Mouse (Mus musculus) cerebellum, adult 9-10 months (tissue): Measurements from ENCODE around the gene 1700109H08Rik.
A peak's percentile ranks its signal among the peaks of the same experiment; 100 is the strongest.
"Not testable (repeated sequence)": the region's sequence is repeated elsewhere in the genome, so short reads cannot be mapped to it uniquely, and the experiment has no call there.

ENCODE experiments used
- DNase-seq: peaks from one replicate; pipeline ENCODE4 v3.0.0; 2022

1700109H08Rik gene

DNA sequence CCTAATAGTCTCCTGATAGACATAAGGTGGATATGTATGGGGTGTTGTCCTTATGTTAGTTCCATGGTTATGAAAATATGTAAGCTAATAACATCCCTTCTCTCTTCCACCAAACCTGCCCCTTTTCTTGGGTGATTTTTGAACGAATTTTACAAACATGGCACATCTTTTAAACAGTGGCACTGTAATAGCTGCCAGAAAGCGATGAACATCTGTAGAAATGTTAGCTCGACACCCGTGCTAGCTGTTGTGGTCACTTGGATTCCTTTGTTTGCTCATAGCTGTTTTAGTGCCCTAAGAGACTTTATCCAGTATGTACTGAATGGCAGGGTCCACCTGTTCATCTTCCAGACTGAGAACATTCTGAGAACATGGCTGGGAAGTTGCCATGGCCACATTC is at the start of gene 1700109H08Rik:
Gene 1700109H08Rik (plus strand): TSS at position 301 of the 400 bp plus-strand sequence.
- DNase-seq: no peak

DNA sequence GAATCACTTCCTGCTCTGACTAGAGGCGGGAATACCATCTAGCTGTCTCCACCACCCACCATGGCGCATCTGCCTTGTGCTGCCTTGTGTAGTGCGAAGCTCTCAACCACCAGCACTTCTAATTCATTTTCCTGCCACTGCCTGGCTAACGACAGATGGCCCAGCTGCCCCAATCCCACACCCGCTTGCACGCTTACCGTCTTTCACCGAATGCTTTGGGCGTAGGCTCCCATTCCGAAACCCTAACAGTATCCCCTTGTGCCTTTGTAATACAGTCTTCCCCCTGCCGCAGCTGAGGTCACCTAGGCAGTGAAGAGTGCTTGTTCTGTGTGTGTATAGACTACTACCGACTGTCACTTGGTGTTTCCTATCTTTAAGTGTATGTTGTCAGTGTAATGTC is 49.6 kb upstream of the 1700109H08Rik start:
- DNase-seq: no peak

DNA sequence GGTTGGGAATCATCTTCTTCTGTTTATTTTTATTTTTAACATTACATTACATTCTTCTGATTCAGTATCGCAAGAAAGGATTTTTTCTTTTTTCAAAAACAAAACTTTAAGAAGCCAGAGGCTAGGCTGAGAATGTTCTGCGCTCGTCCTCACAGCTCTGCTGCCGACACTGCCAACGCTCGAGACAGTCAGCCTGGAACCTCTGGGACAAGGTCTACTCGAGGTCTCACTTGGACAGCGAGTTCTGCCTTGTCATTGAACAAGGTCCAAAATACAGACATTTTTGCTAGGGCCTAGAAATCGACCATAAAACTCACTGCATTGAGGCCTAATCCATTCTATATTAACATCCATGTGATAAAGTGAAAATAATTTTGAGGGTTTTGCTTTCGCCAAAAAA is 48.5 kb upstream of the 1700109H08Rik start:
- no peak for DNase-seq

GRCm38 (mm10) chr5:3527041-3527691 is 44.2 kb upstream of the 1700109H08Rik start:
- DNase-seq: no peak

GRCm38 (mm10) chr5:3529585-3530189 is 41.7 kb upstream of the 1700109H08Rik start:
- no peak for DNase-seq

DNA sequence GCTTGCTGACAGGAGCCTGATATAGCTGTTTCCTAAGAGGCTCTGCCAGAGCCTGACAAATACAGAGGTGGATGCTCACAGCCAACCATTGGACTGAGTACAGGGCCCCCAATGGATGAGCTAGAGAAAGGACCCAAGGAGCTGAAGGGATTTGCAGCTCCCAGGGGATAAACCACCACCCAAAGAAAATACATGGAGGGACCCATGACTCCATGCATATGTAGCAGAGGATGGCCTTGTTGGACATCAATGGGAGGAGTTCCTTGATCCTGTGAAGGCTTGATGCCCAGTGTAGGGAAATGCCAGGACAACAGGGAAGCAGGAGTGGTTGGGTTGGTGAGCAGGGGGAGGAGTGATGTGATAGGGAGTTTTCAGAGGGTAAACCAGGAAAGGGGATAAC is 39.3 kb upstream of the 1700109H08Rik start:
- not testable (repeated sequence) for DNase-seq

DNA sequence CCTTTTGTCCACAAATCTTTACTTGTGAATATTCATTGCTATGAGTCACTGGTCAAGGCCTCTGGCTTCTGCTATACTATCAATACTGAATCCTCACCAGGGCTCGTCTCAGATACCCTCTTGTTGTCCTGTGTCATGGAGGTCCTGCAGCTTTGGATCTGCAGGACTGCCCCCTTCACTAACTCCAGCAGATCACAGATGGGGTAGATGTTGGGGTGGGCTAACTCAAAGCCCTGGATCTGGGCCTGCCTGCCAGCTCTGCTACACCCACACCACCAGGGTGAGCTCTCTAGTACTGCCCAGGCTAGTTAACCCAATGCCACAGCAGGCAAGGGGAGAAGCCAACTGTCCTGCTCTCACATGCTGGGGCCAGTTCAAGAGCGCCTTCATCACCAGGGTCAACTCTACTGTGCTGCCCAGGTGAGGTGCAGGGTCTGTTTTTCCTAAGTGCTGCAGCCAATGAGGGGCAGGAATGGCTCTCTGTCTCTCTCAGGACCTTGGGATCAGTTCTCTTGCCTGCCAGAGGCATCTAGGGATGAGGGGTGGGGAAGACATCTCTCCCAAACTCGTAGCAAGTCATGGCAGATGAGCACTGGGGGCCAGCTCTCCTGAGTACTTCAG is 34.7 kb upstream of the 1700109H08Rik start:
- no peak for DNase-seq

- no peak for DNase-seq
Measured at GRCm38 (mm10) chr5:3538505-3539472, 32.6 kb upstream of the 1700109H08Rik start.

DNA sequence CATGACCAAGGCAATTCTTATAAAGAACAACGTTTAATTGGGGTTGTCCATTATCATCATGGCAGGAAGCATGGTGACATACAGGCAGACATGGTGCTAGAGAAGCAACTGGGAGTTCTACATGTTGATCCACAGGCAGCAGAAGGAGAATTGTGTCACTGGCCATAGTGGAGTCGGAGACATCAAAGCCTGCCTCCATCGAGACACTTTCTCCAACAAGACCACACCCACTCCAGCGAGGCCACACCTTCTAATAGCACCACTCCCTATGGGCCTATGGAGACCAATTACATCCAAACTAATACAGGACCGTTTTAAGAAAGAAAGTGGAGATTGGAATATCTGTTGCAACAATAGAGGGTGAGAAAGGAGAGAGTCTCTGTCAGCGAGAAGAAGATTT is 29.5 kb upstream of the 1700109H08Rik start:
- DNase-seq: no peak

DNA sequence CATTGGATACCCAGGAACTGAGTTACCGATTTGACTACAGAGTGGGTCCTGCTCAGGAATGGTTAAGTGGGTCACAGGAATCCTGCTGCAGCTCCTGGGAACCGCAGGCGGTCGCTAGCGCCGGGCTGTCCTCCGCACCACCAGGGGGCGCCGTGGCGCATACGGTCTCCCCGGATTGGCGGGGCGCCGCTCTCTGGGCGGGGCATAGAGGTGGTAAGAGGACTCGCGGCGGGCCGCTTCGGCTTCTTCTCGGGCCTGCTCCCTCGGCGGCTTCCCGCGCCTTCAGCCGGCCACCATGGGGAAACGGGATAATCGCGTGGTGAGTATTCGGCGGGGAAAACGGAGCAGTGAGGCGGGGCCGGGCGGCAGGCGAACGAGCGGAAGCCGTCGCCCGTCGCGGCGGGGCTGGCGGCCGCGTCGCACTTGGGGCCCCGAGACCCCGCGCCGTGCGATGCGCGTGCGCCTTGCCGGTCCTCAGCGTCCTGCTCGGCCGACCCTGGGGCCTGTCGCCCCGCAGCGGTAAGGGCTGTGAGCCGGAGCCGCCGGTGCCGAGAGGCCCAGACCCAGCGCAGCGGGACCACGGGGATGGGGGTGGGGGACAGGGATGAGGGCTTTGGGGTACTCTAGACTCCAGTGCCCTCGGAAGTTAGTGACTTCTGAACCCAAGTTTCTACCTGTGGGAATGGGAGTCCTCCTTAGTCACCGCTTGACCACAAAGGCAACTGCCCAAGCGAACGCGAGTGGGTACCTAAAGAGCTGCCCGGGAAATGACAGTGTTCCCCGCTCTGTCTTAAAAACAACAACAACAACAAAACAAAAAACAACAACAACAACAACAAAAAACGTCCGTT is 27.5 kb upstream of the 1700109H08Rik start, which contains the start of gene Fam133b:
Gene Fam133b (plus strand): TSS at position 205 of the 851 bp plus-strand sequence.
- peak; percentile 95 for DNase-seq

- DNase-seq: no peak
Measured at GRCm38 (mm10) chr5:3544480-3544769, 26.9 kb upstream of the 1700109H08Rik start.

DNA sequence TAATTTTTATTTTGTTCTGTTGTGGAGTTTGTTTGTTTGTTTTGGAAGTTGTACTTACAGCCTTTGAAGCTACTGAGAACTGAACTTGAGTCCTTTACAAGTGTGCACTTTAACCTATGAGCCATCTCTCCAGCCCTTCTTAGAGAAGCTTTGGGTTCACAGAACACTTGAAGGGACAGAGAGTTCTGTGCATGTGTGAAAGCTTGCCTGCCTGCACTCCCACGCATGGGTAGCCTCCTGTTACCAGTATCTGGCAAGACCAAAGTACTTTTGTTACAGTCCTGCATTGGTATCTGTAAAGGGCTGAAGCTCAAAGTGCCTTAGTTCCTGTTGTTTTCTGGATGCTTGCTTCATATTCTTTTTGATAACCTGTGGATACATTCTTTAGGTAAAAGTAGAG is 25.1 kb upstream of the 1700109H08Rik start:
- no peak for DNase-seq

GRCm38 (mm10) chr5:3551481-3551880 is 19.9 kb upstream of the 1700109H08Rik start:
- DNase-seq: no peak

GRCm38 (mm10) chr5:3554198-3554597 is 17.2 kb upstream of the 1700109H08Rik start:
- DNase-seq: no peak

GRCm38 (mm10) chr5:3574825-3575224 is 3.5 kb downstream of the 1700109H08Rik start:
- no peak for DNase-seq

- no peak for DNase-seq
Measured at GRCm38 (mm10) chr5:3577939-3578338, 6.6 kb downstream of the 1700109H08Rik start.

DNA sequence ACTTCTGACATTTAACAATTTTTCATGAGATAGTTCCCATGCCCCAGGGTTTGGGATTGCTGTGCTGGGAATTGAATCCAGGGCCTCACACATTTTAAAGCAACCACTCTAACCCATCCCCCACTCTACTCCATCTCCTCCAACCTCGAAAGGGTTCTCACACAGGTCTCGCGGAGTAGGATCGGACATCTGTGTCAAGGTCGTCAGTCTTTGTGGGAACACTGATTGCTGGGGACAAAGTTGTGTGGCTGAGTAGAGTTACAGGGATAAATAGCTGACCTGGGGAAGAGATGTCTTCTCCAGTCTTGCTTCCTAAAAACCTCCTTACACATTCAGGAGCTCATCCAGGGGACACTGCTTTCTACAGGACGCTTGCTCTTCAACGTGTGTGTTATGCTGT is 7.7 kb downstream of the 1700109H08Rik start:
- DNase-seq: no peak

GRCm38 (mm10) chr5:3595693-3596398 is 24.5 kb downstream of the 1700109H08Rik start, which contains the start of gene Pex1:
Pex1 (plus strand) TSS chr5:3596066.
- peak; percentile 94 for DNase-seq

GRCm38 (mm10) chr5:3596399-3596766 is 25.0 kb downstream of the 1700109H08Rik start, which contains the start of gene Rbm48:
Rbm48 (minus strand) TSS chr5:3596585.
- DNase-seq: peak; percentile 85

- no peak for DNase-seq
Measured at GRCm38 (mm10) chr5:3597171-3597570, 25.8 kb downstream of the 1700109H08Rik start.

DNA sequence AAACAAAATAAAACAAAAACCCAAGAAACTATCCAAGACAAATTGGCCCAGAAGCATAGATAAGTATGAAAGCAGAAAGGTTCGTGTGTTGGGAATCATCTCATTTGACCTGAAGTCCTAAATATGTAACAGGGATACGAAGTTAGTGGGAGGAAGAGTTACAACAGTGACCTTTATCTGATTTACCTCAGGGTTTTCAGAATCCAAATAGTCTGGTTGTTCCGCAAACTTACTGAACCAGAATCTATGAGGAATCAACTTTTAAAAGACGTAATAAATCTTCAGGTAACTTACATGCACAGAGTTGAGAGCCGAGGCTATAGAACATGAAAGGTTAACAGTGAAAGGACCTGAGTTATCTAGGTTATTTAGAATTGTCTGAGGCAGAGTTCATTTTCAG is 27.4 kb downstream of the 1700109H08Rik start:
- no peak for DNase-seq
